Mouse (Mus musculus) gastrocnemius, adult 2 months (tissue): ENCODE data around the gene Fancm. TPM values are rescaled to one million over a fixed set of nuclear protein-coding genes. Genes with fewer than 3 reads are reported as not detected.

Experiments
- DNase-seq: peaks from one replicate; pipeline ENCODE4 v3.0.0; 2022
- H3K27ac ChIP-seq: fragments of 200-600 bp; 2 replicates; pipeline ENCODE4 v1.8.1; 2022; ENCODE audit warnings: mild to moderate bottlenecking
- H3K4me3 ChIP-seq: fragments of 200-600 bp; 2 replicates; pipeline ENCODE4 v1.8.1; 2022; ENCODE audit warnings: mild to moderate bottlenecking, moderate library complexity
- CTCF ChIP-seq: fragments of 200-600 bp; IDR thresholded peaks from 2 replicates; pipeline ENCODE4 v1.8.1; 2022; ENCODE audit warnings: antibody characterized with exemption, mild to moderate bottlenecking, moderate library complexity
- intact Hi-C: fragments of 180-260 bp; cut with DNase I; formaldehyde crosslinking; loops from one replicate; pipeline ENCODE4 v1.15.1; 2025
- total RNA-seq, 2 experiments: library from RNA; stranded (reverse); gene quantifications; 2 replicates each; pipeline ENCODE4 v1.2.3; 2021

Fancm gene
- total RNA-seq, 2 experiments from 2014 or later: 1.4 to 2.0 TPM

DNA sequence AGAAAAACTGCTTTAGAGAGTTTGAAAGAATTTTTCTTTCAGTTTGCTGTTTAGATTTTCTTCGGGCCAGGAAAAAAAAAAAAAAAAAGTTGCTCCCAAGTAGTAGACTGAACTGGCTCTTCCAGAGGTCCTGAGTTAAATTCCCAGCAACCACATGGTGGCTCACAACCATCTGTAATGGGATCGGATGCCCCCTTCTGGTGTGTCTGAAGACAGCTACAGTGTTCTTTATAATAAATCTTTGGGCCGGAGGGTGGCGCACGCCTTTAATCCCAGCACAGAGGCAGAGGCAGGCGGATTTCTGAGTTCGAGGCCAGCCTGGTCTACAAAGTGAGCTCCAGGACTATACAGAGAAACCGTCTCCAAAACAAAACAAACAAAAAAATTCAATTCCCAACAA lies 97.6 kb downstream of the Fancm start:
- intact Hi-C loops: loop anchor here (1.0 to 10.0 kb wide), 2 partner anchors 98 to 208 kb away; partner anchors contain the start of genes Fancm, Klhl28 and Togaram1
- peak overlapping the region; percentile 91 for H3K4me3 ChIP-seq
- peak; percentile 69 for TF ChIP-seq CTCF
- peak; percentile 56 for DNase-seq
- H3K27ac ChIP-seq: peak overlapping the region; percentile 91

GRCm38 (mm10) chr12:65173736-65174135 lies 98.3 kb downstream of the Fancm start:
- TF ChIP-seq CTCF: no peak
- intact Hi-C loops: loop anchor here (10.0 kb wide), 1 partner anchor 209 kb away; the partner anchor contains the start of genes Klhl28 and Togaram1
- Histone ChIP-seq H3K4me3 (peak overlapping the region; percentile 91; the same call in 1 of the 2 replicates), H3K27ac (no peak overlapping the region; the same call in 1 of the 2 replicates)
- DNase-seq: no peak

Other genes starting within 250 kb of the Fancm start
- 1 to 10 TPM; 5.0 to 5.2 TPM for gene Gm527, start 157.7 kb upstream of the Fancm start, total RNA-seq
- gene Klhl28, start 110.1 kb upstream of the Fancm start, total RNA-seq: 1 to 10 TPM; 9.6 to 10.0 TPM
- gene Togaram1, start 109.8 kb upstream of the Fancm start, total RNA-seq: 1 to 10 TPM; 9.2 to 9.7 TPM
- 10 to 100 TPM; 15.8 to 17.5 TPM for gene Prpf39, start 39.3 kb upstream of the Fancm start, total RNA-seq
- 100 to 1,000 TPM; 176 to 242 TPM for gene Fkbp3, start 1.6 kb upstream of the Fancm start, total RNA-seq
- gene Mis18bp1, start 97.0 kb downstream of the Fancm start, total RNA-seq: under 1 TPM in 1 of 2 experiments, not detected in 1; 0.13 TPM
- not detected for gene Wdr20rt, start 149.9 kb downstream of the Fancm start, total RNA-seq